Mouse (Mus musculus) urinary bladder, postnatal 4 days (tissue): ENCODE measurements at regions not wholly inside any gene's neighbourhood (a gene's known extent, or its start where the extent isn't known, plus 50 kb on each side); places are given as distances from the start of the nearest gene placed in this dataset.

Experiments
- DNase-seq, 2 experiments: peaks; one replicate each; pipeline ENCODE4 v3.0.0; 2021 to 2022; ENCODE audit warnings: low spot score in 2 of 2

GRCm38 (mm10) chr3:147273446-147273845 is 421.3 kb downstream of the Ttll7 start:
- DNase-seq = no peak

DNA sequence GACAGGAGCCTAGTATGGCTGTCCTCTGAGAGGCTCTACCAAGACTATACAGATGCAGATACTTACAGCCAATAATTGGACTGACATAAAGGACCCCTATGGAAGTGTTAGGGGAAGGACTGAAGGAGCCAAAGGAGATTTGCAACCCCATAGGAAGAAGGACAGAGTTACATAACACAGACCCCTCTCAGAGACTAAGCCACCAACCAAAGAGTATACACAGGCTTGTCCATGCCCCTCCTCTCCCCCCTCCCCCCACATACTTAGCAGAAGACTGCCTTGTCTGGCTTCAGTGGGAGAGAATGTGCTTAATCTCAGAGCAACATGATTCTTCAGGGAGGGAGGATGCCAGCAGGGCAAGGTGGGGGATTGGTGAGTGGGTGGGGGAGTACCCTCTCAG is 426.4 kb downstream of the Ttll7 start:
- no peak for DNase-seq

DNA sequence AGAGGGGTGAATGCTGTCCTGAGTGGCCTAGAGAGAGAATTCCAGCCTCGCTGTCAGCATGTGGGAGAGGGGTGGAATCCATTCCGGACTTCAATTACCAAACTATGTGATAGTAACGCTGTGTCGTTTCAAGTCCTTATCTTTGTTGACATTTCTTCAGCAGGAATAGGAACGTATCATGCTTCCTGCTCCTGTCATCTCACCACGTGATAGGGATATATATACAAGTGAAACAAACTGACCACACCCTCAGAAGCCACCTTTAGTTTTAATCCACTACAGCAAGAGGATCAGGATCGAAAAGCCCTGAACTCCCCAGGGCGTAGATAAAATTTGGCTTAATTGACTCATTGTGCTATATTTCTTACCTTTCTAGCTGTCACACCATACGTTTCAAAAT is 431.6 kb downstream of the Ttll7 start:
- DNase-seq = no peak

DNA sequence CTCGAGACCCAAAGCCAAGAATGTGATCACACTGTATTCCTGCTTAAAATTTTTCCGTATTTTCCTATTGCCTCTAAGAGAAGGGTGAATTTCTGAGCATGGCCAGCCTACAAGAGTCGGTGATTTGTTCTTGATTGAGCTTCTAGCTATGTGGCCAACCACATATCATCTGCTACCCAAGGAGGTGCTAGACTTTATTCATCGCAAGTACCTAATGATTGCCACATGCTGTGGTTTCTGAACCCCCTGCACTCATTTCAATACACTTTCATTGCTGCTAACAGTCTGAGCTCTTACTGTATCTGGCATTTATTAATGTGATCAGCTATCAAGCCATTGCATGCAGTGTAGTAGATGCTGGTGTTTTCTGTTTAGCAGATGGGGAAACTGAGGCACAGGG is 432.2 kb downstream of the Ttll7 start:
- no peak for DNase-seq

DNA sequence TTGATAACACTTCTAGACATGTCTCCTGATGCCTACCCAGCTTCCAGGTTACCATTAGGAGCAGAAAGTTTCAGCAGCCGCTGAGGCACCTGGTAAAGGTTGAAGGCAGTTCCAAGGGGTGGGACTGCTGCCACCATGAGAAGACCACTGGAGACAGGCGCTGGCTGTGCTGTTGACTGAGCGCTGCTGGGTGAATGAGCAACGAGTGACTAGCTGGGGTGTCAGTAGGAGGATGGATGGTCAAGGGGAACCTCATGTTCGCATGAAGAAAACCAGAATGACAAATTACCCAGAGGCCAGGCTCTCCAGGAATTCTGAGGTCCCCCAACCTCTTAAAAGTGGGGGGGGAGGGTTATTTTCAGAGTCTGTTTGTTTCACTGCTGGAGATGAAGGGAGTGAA is 433.3 kb downstream of the Ttll7 start:
- DNase-seq = no peak

GRCm38 (mm10) chr3:147287503-147287902 is 435.3 kb downstream of the Ttll7 start:
- no peak for DNase-seq

DNA sequence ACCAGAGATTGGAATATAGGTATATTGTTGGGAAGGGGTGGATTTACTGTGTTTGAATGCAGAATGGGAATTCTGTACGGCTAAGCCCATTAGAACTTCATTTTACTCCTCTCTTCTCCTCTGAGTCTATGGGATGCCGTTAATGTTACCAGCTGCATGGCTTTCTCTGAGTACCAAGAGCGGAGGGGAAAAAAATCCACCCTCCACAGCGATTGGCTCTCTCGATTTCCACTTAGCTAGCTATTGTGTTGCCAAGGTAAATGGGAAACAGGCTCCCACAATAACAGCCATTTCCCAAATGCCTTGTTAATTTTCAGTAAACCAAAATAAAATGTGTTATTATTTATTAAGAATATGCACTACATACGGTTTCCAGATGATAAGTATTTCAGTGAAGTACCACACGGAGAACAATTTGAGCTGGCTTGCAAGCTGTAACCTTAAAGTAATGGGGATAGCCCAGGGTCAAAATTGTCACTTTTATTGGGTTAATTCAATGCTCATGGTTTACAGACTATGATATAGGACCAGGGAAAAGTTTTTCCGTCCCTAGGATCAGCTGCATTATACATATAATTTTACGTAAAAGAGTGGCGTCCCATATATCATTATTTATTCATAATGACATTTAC is 439.6 kb downstream of the Ttll7 start:
- no peak for DNase-seq

GRCm38 (mm10) chr3:147298065-147298464 is 445.9 kb downstream of the Ttll7 start:
- DNase-seq = no peak

- no peak for DNase-seq
These were observed 473.4 kb downstream of the Ttll7 start for GRCm38 (mm10) chr3:147325522-147325921.

GRCm38 (mm10) chr3:147334301-147334700 is 482.1 kb downstream of the Ttll7 start:
- DNase-seq = no peak

DNA sequence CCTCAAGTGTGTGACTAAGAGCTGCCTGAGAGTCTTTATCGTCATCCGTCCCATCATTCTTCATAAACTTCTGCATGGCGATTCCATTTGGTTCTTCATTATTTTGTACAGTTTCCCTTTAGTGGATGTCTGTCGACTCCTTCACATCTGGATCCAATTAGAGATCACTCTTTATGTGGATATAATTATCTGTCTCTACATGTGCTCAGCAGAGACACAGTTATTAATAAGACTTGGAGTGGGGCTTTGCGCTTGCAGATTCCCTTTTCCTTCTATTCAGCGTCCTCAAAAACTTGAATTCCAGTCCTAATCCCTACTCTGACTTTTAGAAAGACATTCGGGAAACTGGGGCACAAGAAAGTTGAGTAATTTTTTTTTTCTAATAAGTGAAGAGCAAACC is 483.1 kb downstream of the Ttll7 start:
- DNase-seq = no peak

DNA sequence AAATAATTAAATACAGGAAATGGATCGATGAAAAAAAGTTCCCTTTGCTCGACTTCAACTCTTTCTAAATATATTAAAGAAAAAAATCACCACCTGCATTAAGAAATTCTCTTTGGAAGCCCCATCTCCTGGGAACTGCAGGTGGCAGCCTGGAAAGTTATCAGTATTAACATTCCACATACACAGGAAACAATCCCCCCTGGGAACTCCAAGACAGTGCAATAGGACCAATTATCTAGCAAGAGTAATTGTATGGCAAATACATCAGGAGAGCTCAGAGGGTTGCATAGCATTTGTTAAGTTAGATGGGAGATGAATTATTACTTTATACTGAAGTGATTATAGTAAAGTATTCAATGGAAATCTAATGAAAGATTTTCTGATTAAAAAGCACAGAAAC is 487.3 kb downstream of the Ttll7 start:
- DNase-seq = no peak

DNA sequence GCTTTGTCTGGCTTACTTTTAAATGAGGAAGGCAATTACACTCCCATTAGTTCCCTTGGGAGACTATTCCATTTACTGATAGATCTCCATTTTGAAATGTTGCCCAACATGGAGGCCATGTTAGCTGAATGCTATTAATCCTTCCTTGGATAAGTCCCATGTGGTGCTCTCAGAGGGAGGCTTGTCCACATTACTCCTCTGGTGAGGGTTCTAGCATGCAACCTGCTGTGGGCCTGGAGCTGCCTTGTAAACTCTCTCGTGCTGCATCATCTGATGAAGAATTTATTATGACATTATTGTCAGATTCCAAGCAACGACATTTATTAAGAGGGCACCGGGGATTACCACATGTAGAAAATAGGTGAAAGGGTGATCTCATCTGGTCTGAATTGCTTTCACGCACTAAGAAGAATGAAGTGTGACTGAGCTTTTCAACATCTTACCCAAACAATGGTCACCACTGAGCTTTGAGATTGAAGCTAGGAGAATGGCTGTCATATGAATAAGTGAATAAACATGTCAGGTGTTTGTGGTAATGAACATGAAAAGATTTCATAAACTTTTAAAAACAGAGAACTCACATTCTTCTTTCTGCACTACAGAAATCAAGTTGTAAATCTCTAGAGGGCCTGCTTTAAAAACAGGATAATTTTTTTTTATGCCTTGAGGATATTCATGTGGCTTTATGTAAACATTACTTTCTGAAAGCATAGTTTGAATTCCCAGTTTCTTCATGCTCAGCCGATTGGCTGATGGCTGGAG is 495.3 kb downstream of the Ttll7 start:
- DNase-seq = no peak

DNA sequence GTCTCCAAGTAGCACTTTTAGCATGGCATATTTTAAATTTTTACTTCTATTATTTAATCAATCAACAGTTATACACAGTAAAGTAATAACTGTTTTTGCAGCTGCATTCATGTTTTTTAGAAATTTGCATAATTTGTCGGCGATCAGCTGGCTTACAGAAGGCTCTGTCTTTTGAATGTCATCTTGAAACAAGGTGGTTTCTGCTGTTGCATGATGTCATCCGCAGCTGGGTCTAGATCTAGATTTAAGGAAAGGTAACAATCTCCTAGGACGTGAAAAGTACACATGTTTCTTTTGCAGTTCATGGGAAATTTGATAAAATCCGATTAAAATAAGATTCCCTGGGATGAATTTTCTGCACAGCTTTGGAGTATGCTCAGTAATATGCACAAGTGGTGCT is 534.9 kb downstream of the Ttll7 start:
- DNase-seq = no peak

GRCm38 (mm10) chr3:147398298-147398697 is 546.1 kb downstream of the Ttll7 start:
- no peak for DNase-seq

DNA sequence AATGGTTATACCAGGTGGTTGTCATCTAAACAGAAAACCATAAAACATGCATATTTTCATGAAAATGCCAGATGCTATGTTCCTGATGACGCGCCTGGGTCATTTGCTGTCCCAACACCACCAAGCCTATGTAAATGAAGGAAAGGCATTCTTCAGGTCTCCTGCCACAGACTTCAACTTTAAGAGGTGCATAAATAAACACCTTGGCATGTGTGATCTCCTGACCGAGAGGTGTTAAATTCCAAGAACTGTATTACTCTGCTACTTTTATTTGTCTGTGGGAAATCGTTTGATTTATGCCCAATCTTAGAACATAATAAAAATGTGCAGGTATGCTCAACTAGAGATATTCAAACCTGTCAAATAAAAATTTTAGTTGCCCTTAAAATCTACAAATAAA is 560.1 kb downstream of the Ttll7 start:
- DNase-seq = no peak

GRCm38 (mm10) chr3:147416926-147417325 is 564.8 kb downstream of the Ttll7 start:
- no peak for DNase-seq

- DNase-seq = no peak
These were observed 567.0 kb downstream of the Ttll7 start for GRCm38 (mm10) chr3:147419129-147419528.

- no peak for DNase-seq
These were observed 570.0 kb downstream of the Ttll7 start for GRCm38 (mm10) chr3:147422196-147422595.

- no peak for DNase-seq
These were observed 571.9 kb downstream of the Ttll7 start for GRCm38 (mm10) chr3:147423895-147424575.

GRCm38 (mm10) chr3:147428837-147429236 is 576.7 kb downstream of the Ttll7 start:
- DNase-seq = no peak

- DNase-seq = no peak
These were observed 590.9 kb downstream of the Ttll7 start for GRCm38 (mm10) chr3:147442925-147443690.

DNA sequence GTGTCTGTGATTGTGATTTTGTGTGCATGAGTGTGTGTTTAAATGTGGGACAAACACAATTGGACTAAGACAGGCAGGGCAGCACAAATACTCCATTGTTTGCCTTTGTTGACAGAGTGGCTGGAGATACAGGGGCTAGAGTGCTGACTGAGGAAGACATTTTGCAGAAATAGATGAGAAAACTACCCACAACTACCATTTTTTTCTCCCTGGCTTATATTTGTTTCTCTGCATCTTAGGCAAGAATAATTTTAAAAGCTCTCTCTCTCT is 591.5 kb downstream of the Ttll7 start:
- DNase-seq = no peak
